Mouse (Mus musculus): Measurements from ENCODE around the gene Mamdc2. TPM values are rescaled to one million over a fixed set of nuclear protein-coding genes. Genes with fewer than 3 reads are reported as not detected.
"Not testable (repeated sequence)": the region's sequence is repeated elsewhere in the genome, so short reads cannot be mapped to it uniquely, and the experiment has no call there.

Gene Mamdc2
- polyA plus RNA-seq, 1 experiment from 2014 or later = 2.6 TPM

DNA sequence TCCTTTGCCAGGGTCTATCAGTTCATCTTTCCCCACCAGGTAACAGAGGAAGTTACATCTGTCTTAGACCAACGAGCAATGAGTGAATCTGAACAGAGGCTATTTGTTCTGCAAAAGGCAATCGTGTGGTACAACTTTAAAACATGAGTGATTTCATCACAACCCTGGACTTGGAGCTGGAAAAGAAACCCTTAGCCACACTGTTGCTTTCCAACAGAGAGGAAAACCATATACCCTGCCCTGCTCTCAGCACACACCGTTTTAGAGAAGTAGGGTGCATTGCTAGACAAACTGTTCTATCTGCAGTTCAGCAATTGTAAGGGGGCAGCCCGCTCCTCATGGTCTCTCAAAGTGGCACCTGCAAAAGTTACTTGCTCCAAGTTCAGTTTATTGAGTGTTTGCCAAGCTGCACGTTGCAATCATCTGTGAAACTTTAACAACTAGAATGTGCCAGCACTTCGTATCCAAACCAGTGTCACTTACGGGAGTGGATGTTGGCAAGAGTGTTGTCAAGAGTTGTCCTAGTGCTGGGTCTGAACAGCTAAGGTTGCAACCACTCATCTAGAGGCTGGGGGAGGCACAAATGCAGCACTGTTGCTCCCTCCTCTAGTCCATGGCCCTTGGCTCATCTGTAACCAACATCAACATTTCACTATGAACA, 37.8 kb upstream of the Mamdc2 start:
- Histone ChIP-seq H3K9me3 (ENCODE audit: control insufficient read depth, low read length) (no peaks in the 10 kb centered on the region), H3K4me1 (ENCODE audit: control insufficient read depth, insufficient read depth, low read depth, low read length) (no peaks in the 10 kb centered on the region), H3K36me3 (ENCODE audit: control insufficient read depth, insufficient read depth, low read length) (no peaks in the 10 kb centered on the region), H3K4me2 (ENCODE audit: low read length) (no peak overlapping the region), H3K4me3 (ENCODE audit: low read length) (no peak overlapping the region), H3K27me3 (replicated peaks; ENCODE audit: control insufficient read depth, insufficient read depth, low read length) (no peaks in the 10 kb centered on the region), H3K27ac (ENCODE audit: low read depth, low read length) (no peak overlapping the region), H3K9ac (ENCODE audit: low read depth, low read length) (no peak overlapping the region)
- ATAC-seq = no peak
- 85% methylated on average over 7 of the region's 7 CpGs for WGBS

DNA sequence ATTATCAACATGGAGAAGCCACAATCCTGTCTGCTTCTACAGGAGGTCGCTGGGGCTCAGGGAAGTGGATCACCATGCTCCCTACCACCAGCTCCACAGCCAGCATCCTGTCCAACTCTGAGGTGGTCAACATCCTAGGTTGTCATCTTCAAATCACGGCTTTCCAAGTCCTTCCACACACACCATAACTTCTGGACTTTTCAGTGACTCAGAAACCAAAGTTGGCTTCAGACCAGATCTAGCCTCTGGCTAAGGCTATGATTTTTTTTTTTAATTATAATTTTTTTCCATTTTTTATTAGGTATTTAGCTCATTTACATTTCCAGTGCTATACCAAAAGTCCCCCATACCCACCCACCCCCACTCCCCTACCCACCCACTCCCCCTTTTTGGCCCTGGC, 34.3 kb upstream of the Mamdc2 start:
- H3K4me1 ChIP-seq (ENCODE audit: control insufficient read depth, insufficient read depth, low read depth, low read length); H3K27ac ChIP-seq (ENCODE audit: low read depth, low read length); H3K9me3 ChIP-seq (ENCODE audit: control insufficient read depth, low read length); H3K27me3 ChIP-seq (replicated peaks; ENCODE audit: control insufficient read depth, insufficient read depth, low read length); ATAC-seq; H3K36me3 ChIP-seq (ENCODE audit: control insufficient read depth, insufficient read depth, low read length); H3K4me2 ChIP-seq (ENCODE audit: low read length); H3K4me3 ChIP-seq (ENCODE audit: low read length); H3K9ac ChIP-seq (ENCODE audit: low read depth, low read length): not testable (repeated sequence)
- 95% methylated on average over 2 of the region's 2 CpGs for WGBS

DNA sequence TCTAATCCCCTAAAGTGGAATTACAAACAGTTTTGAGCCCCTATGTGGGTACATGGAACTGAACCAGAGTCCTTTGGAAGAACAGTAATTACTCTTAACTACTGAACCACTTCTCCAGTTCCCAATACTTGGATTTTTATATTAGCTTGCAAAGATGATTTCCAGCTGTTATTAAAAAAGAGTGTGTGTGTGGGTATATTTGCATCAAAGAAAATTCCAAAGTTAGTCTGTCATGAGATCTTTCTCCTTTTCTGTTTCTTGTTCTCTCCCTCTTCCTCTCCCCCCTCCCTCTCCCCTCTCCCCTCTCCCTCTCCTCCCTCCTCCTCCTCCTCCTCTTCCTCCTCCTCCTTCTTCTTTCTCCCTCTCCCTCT, 31.3 kb upstream of the Mamdc2 start:
- no peak for ATAC-seq
- Histone ChIP-seq H3K27ac (ENCODE audit: low read depth, low read length) (no peak overlapping the region), H3K27me3 (replicated peaks; ENCODE audit: control insufficient read depth, insufficient read depth, low read length) (no peaks in the 10 kb centered on the region), H3K4me1 (ENCODE audit: control insufficient read depth, insufficient read depth, low read depth, low read length) (no peaks in the 10 kb centered on the region), H3K9me3 (ENCODE audit: control insufficient read depth, low read length) (no peaks in the 10 kb centered on the region), H3K4me3 (ENCODE audit: low read length) (no peak overlapping the region), H3K36me3 (ENCODE audit: control insufficient read depth, insufficient read depth, low read length) (no peaks in the 10 kb centered on the region), H3K4me2 (ENCODE audit: low read length) (no peak overlapping the region), H3K9ac (ENCODE audit: low read depth, low read length) (no peak overlapping the region)

DNA sequence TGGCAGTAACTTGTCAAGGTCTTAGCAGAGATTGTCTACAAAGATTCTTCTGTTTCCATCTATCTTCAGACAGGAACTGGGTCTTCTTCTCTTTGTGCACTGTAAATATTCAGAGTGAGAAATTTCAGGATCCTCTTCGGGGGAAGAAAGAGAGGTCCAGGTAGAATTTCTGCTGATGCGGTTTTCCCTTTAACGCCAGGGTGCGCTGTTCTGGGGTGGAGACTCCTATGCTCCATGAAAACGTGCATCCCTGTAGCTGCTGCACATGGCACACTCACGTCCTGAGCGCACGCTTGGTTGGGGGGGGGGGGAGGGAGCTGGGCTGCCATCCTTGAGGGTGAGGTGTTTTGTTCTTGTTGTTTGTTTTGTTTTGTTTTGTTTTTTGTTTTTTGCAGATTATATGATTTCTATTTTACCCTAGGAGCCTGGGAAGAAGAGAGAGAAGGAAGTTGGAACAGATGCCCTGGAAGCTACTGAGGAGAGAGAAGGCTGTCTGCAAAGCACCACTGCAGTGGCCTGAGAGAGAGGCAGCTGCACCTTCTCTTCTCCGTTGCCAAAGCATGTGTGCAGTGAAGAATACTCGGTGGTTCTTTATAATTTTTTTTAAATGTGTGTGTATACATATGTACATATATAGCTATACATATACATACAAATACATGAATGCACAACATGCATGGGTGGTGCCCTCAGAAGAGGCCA, 30.8 kb upstream of the Mamdc2 start:
- ATAC-seq = no peak
- H3K4me2 ChIP-seq (ENCODE audit: low read length) = no peak overlapping the region

DNA sequence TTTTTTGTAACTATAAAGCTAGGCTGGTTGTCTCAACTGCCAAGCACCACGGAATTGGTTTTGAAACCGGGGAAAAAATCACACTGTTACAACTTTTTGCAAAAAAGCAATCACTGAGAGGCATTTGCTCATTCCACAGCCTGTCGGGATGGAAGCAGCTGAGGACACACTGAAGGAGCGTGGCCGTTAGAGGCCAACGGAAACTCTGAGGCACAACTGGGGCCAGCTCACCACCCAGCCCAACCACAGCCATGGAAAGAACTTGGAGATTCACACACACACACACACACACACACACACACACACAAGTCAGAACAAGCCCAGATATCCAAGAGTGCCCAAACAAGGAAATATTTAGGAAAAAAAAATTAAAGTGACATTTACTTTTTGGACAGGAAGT, 29.6 kb upstream of the Mamdc2 start:
- H3K9me3 ChIP-seq (ENCODE audit: control insufficient read depth, low read length) = no peaks in the 10 kb centered on the region
- H3K4me2 ChIP-seq (ENCODE audit: low read length) = no peak overlapping the region
- H3K9ac ChIP-seq (ENCODE audit: low read depth, low read length) = no peak overlapping the region
- no peaks in the 10 kb centered on the region for H3K4me1 ChIP-seq (ENCODE audit: control insufficient read depth, insufficient read depth, low read depth, low read length)
- H3K36me3 ChIP-seq (ENCODE audit: control insufficient read depth, insufficient read depth, low read length) = no peaks in the 10 kb centered on the region
- H3K27ac ChIP-seq (ENCODE audit: low read depth, low read length) = no peak overlapping the region
- no peak for ATAC-seq
- H3K4me3 ChIP-seq (ENCODE audit: low read length) = no peak overlapping the region
- no peaks in the 10 kb centered on the region for H3K27me3 ChIP-seq (replicated peaks; ENCODE audit: control insufficient read depth, insufficient read depth, low read length)
- 88% methylated on average over 6 of the region's 6 CpGs for WGBS

More for the DNA sequence above, 30.8 kb upstream of the Mamdc2 start:
- no peak overlapping the region for H3K9ac ChIP-seq (ENCODE audit: low read depth, low read length)
- H3K4me3 ChIP-seq (ENCODE audit: low read length) = no peak overlapping the region
- 17% methylated on average over 10 of the region's 10 CpGs for WGBS
- no peaks in the 10 kb centered on the region for H3K4me1 ChIP-seq (ENCODE audit: control insufficient read depth, insufficient read depth, low read depth, low read length)
- H3K36me3 ChIP-seq (ENCODE audit: control insufficient read depth, insufficient read depth, low read length) = no peaks in the 10 kb centered on the region
- no peaks in the 10 kb centered on the region for H3K27me3 ChIP-seq (replicated peaks; ENCODE audit: control insufficient read depth, insufficient read depth, low read length)
- H3K9me3 ChIP-seq (ENCODE audit: control insufficient read depth, low read length) = no peaks in the 10 kb centered on the region
- no peak overlapping the region for H3K27ac ChIP-seq (ENCODE audit: low read depth, low read length)

DNA sequence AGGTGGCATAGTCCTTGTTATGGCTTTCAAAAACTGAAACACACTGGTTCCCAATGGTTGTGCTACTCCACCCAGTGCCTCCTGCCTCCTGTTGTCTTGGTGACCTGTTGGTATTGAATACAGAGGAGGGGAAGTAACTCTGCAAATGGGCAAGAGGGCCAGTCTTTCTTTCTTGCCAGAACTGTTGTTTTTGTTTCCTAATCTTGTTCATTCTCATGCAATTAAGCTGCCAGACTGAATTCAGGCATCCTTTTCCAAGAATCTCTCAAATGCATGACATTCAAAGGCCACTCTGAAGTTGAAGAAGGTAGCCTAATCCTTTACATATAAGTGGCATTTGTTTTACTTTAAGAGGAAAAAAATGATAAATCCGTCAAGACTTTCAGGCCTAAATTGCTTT, 19.6 kb upstream of the Mamdc2 start:
- ATAC-seq = no peak
- no peaks in the 10 kb centered on the region for H3K27me3 ChIP-seq (replicated peaks; ENCODE audit: control insufficient read depth, insufficient read depth, low read length)
- no peak overlapping the region for H3K4me2 ChIP-seq (ENCODE audit: low read length)
- 14% methylated on average over 1 of the region's 1 CpGs for WGBS
- no peak overlapping the region for H3K27ac ChIP-seq (ENCODE audit: low read depth, low read length)
- H3K9me3 ChIP-seq (ENCODE audit: control insufficient read depth, low read length) = no peaks in the 10 kb centered on the region
- H3K4me3 ChIP-seq (ENCODE audit: low read length) = no peak overlapping the region
- H3K9ac ChIP-seq (ENCODE audit: low read depth, low read length) = no peak overlapping the region
- H3K4me1 ChIP-seq (ENCODE audit: control insufficient read depth, insufficient read depth, low read depth, low read length) = no peaks in the 10 kb centered on the region
- no peaks in the 10 kb centered on the region for H3K36me3 ChIP-seq (ENCODE audit: control insufficient read depth, insufficient read depth, low read length)

DNA sequence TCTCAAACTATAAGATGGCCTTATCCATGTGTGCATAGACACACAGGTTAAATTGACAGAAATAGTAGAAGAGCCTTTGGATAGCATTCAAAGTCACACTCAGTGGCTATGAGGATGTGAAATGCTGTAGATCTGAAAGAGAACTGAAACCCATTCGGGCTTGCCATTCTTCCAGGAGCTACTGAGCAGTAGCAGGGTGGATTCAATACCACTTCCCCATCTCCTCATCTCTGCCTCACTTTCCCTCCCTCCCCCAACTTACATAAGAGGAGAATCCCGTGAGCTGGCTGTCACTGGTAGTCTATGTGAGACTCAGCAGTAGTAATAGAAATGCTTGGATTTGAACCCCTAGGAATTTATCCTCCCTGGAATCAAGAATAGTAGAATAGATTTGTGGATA, 18.8 kb upstream of the Mamdc2 start:
- H3K4me3 ChIP-seq (ENCODE audit: low read length) = no peak overlapping the region
- ATAC-seq = no peak
- WGBS = 67% methylated on average over 2 of the region's 2 CpGs

DNA sequence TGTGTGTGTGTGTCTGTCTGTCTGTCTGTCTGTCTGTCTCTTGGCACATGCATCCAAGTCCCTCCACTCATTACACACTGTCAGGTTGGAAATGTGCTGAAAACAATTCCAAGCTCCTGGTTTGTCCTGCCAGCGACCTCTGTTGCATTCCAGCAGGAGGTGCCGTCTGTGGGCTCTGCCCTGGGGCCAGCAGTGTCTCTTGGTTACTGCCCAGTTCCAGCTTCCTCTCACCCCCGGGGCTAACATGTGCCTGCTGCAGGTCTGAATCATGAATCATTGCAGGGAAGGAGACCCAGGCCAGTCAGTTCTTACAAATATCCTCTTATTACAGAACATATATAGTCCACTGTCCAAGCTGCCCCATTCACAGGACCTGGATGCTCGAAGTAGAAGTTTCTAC, 9.2 kb upstream of the Mamdc2 start:
- peaks cover 4% of the 10 kb centered on the region for H3K9me3 ChIP-seq (ENCODE audit: control insufficient read depth, low read length)
- H3K4me1 ChIP-seq (ENCODE audit: control insufficient read depth, insufficient read depth, low read depth, low read length) = no peaks in the 10 kb centered on the region
- H3K27ac ChIP-seq (ENCODE audit: low read depth, low read length) = no peak overlapping the region
- no peak overlapping the region for H3K4me2 ChIP-seq (ENCODE audit: low read length)
- no peak overlapping the region for H3K4me3 ChIP-seq (ENCODE audit: low read length)
- H3K36me3 ChIP-seq (ENCODE audit: control insufficient read depth, insufficient read depth, low read length) = no peaks in the 10 kb centered on the region
- no peaks in the 10 kb centered on the region for H3K27me3 ChIP-seq (replicated peaks; ENCODE audit: control insufficient read depth, insufficient read depth, low read length)
- no peak overlapping the region for H3K9ac ChIP-seq (ENCODE audit: low read depth, low read length)
- ATAC-seq = no peak
- WGBS = 29% methylated on average over 4 of the region's 4 CpGs

More for the DNA sequence above, 18.8 kb upstream of the Mamdc2 start:
- Histone ChIP-seq H3K9ac (ENCODE audit: low read depth, low read length) (no peak overlapping the region), H3K4me1 (ENCODE audit: control insufficient read depth, insufficient read depth, low read depth, low read length) (no peaks in the 10 kb centered on the region), H3K27me3 (replicated peaks; ENCODE audit: control insufficient read depth, insufficient read depth, low read length) (no peaks in the 10 kb centered on the region), H3K9me3 (ENCODE audit: control insufficient read depth, low read length) (no peaks in the 10 kb centered on the region), H3K36me3 (ENCODE audit: control insufficient read depth, insufficient read depth, low read length) (no peaks in the 10 kb centered on the region), H3K27ac (ENCODE audit: low read depth, low read length) (no peak overlapping the region), H3K4me2 (ENCODE audit: low read length) (no peak overlapping the region)

DNA sequence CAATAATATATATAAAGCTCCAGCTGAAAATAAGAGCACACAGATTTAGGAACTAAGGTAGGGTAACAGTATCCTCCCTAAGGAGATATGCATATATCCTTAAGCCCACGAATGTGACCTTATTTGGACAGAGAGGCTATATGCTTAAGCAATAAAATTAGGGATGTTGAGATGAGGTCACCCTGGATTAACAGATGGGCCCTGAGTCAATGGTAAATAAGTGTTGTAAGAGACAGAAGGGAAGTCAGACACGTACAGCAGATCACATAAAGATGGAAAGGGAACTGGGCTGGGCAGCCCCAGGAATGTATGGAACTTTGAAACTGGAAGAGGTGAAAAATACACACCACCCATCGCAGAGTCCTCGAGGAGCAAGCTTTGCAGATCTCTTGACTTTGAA, 3.1 kb upstream of the Mamdc2 start:
- Histone ChIP-seq H3K9me3 (ENCODE audit: control insufficient read depth, low read length) (peaks cover 4% of the 10 kb centered on the region), H3K27ac (ENCODE audit: low read depth, low read length) (no peak overlapping the region), H3K36me3 (ENCODE audit: control insufficient read depth, insufficient read depth, low read length) (no peaks in the 10 kb centered on the region), H3K27me3 (replicated peaks; ENCODE audit: control insufficient read depth, insufficient read depth, low read length) (no peaks in the 10 kb centered on the region), H3K4me2 (ENCODE audit: low read length) (no peak overlapping the region), H3K9ac (ENCODE audit: low read depth, low read length) (no peak overlapping the region), H3K4me1 (ENCODE audit: control insufficient read depth, insufficient read depth, low read depth, low read length) (peaks cover 14% of the 10 kb centered on the region), H3K4me3 (ENCODE audit: low read length) (no peak overlapping the region)
- 83% methylated on average over 4 of the region's 4 CpGs for WGBS
- no peak for ATAC-seq

Measured in hindbrain, embryonic 16.5 days (tissue).